8 mouse cellular contexts compared by ENCODE assay signal in genomic region chr3:131271559-131272373, GRCm38 (mm10). TPM values are rescaled to one million over a fixed set of nuclear protein-coding genes. Genes with fewer than 3 reads are reported as not detected.
A peak's percentile ranks its signal among the peaks of the same experiment; 100 is the strongest.
DNase-seq lines count a peak whose midpoint lies in the region; ATAC-seq and TF ChIP-seq lines count a peak whose summit lies in the region.

Hadh (minus strand) TSS chr3:131272101.

- no peaks in the 10 kb centered on the region for H3K9me3 ChIP-seq in hindbrain, embryonic 10.5 days
- H3K9me3 ChIP-seq in lung, postnatal 0 days (ENCODE audit: low read length): no peaks in the 10 kb centered on the region

- H3K4me1 ChIP-seq in hindbrain, embryonic 10.5 days (replicated peaks): peaks cover 28% of the 10 kb centered on the region
- H3K4me1 ChIP-seq in lung, postnatal 0 days (ENCODE audit: insufficient read depth, low read depth, low read length): peaks cover 16% of the 10 kb centered on the region; the same call in 1 of the 2 replicates

- TF ChIP-seq EP300 in lung, postnatal 0 days (IDR thresholded peaks at IDR 0.05): no peak

- TF ChIP-seq CTCF in lung, postnatal 0 days (IDR thresholded peaks at IDR 0.05): no peak

- peak within 1 kb of the TSS; percentile 82 for H3K4me3 ChIP-seq in hindbrain, embryonic 10.5 days
- H3K4me3 ChIP-seq in lung, postnatal 0 days (ENCODE audit: low read depth, low read length): peak within 1 kb of the TSS; percentile 71

- peak within 1 kb of the TSS; percentile 92 for H3K4me2 ChIP-seq in lung, postnatal 0 days (replicated peaks; ENCODE audit: low read depth, low read length)

- WGBS in hindbrain, embryonic 10.5 days: 1% methylated on average over 54 of the region's 54 CpGs
- WGBS in lung, postnatal 0 days: 2% methylated on average over 51 of the region's 54 CpGs

- H3K27me3 ChIP-seq in hindbrain, embryonic 10.5 days (ENCODE audit: insufficient read depth, poor library complexity, severe bottlenecking): peaks cover 6% of the 10 kb centered on the region; the same call in 1 of the 2 replicates
- H3K27me3 ChIP-seq in lung, postnatal 0 days (replicated peaks; ENCODE audit: insufficient read depth, low read length): no peaks in the 10 kb centered on the region

- no peaks in the 10 kb centered on the region for H3K36me3 ChIP-seq in hindbrain, embryonic 10.5 days
- no peaks in the 10 kb centered on the region for H3K36me3 ChIP-seq in lung, postnatal 0 days (ENCODE audit: insufficient read depth, low read length)

- H3K9ac ChIP-seq in lung, postnatal 0 days (replicated peaks; ENCODE audit: low read depth): peak within 1 kb of the TSS; percentile 59

- peak within 1 kb of the TSS; percentile 90 for H3K27ac ChIP-seq in hindbrain, embryonic 10.5 days
- H3K27ac ChIP-seq in lung, postnatal 0 days (ENCODE audit: low read length): peak within 1 kb of the TSS; percentile 79

- peak; percentile 81 for DNase-seq in MEL-GATA-1-ER (ENCODE audit: extremely low read depth, low read depth)
- DNase-seq in cerebellum, adult 8-10 months: peak; percentile 64
- DNase-seq in hindbrain, embryonic 10.5 days (ENCODE audit: low spot score): peak; percentile 90
- DNase-seq in layer of hippocampus, adult 9-11 months: peak; percentile 87
- peak; percentile 92 for DNase-seq in lung, postnatal 0 days (ENCODE audit: low spot score)
- DNase-seq in ovary, postnatal 14 days (ENCODE audit: low spot score): peak; percentile 78
- peak; percentile 89 for DNase-seq in thymus, postnatal 14 days

- ATAC-seq in frontal cortex, adult (ENCODE audit: low TSS enrichment): peak; percentile 93
- peak; percentile 94 for ATAC-seq in lung, postnatal 0 days

RNA-seq across cellular contexts. Expression of gene Hadh, which starts in this region (rescaled TPM):
- polyA plus RNA-seq in hindbrain, embryonic 10.5 days (2016; fragmentation: Nextera tagmentation; extraction: Ambion mirVana): 73.1 and 81.1 TPM in 2 replicates
- 119 TPM in 2 replicates for polyA plus RNA-seq in lung, postnatal 0 days (2015; fragmentation: Nextera tagmentation; extraction: Ambion mirVana)

Comparison
In these comparisons a context has a peak if more than half of its experiments do, and no peak if none do; other contexts are left out.
1. Peak in every context shown above with its lines: DNase-seq, ATAC-seq, H3K4me3 ChIP-seq and H3K27ac ChIP-seq.